8 mouse cellular contexts compared by ENCODE assay signal in genomic region chr5:24474723-24475261, GRCm38 (mm10). TPM values are rescaled to one million over a fixed set of nuclear protein-coding genes. Genes with fewer than 3 reads are reported as not detected.
A peak's percentile ranks its signal among the peaks of the same experiment; 100 is the strongest.
DNase-seq lines count a peak whose midpoint lies in the region; ATAC-seq lines count a peak whose summit lies in the region.

No protein-coding gene starts in this region.

- peaks cover 9% of the 10 kb centered on the region for H3K27me3 ChIP-seq in heart, embryonic 11.5 days (ENCODE audit: control insufficient read depth, insufficient read depth, low read length)
- peaks cover 29% of the 10 kb centered on the region for H3K27me3 ChIP-seq in liver, embryonic 16.5 days (ENCODE audit: control insufficient read depth, insufficient read depth, low read depth, low read length)

- H3K4me1 ChIP-seq in brown adipose tissue, adult 24 weeks (ENCODE audit: control insufficient read depth, insufficient read depth, insufficient read length, low read length) = peaks cover 9% of the 10 kb centered on the region; the same call in 1 of the 2 replicates
- peaks cover 38% of the 10 kb centered on the region for H3K4me1 ChIP-seq in heart, embryonic 11.5 days (ENCODE audit: control insufficient read depth, insufficient read depth, low read length)
- H3K4me1 ChIP-seq in liver, embryonic 16.5 days (ENCODE audit: control insufficient read depth, low read depth, low read length) = peaks cover 13% of the 10 kb centered on the region

- no peak overlapping the region for H3K27ac ChIP-seq in brown adipose tissue, adult 24 weeks (replicated peaks; ENCODE audit: low read depth, low read length)
- H3K27ac ChIP-seq in heart, embryonic 11.5 days (ENCODE audit: low read depth, low read length) = no peak overlapping the region
- H3K27ac ChIP-seq in liver, embryonic 16.5 days (ENCODE audit: low read length) = no peak overlapping the region

- 1% methylated on average over 62 of the region's 67 CpGs for WGBS in heart, embryonic 11.5 days (ENCODE audit: insufficient replicate concordance)
- WGBS in liver, embryonic 16.5 days (ENCODE audit: insufficient replicate concordance) = 6% methylated on average over 67 of the region's 67 CpGs

- H3K4me2 ChIP-seq in heart, embryonic 11.5 days = peak overlapping the region; percentile 96
- peak overlapping the region; percentile 56 for H3K4me2 ChIP-seq in liver, embryonic 16.5 days (ENCODE audit: low read depth, low read length)

- no peaks in the 10 kb centered on the region for H3K9me3 ChIP-seq in heart, embryonic 11.5 days (replicated peaks; ENCODE audit: control insufficient read depth, low read length)
- no peaks in the 10 kb centered on the region for H3K9me3 ChIP-seq in liver, embryonic 16.5 days (replicated peaks; ENCODE audit: control insufficient read depth, low read length)

- peaks cover 13% of the 10 kb centered on the region for H3K36me3 ChIP-seq in heart, embryonic 11.5 days (ENCODE audit: control insufficient read depth, insufficient read depth, low read length)
- peaks cover 11% of the 10 kb centered on the region for H3K36me3 ChIP-seq in liver, embryonic 16.5 days (ENCODE audit: control insufficient read depth, insufficient read depth)

- peak; percentile 57 to 59 for DNase-seq in heart, adult 18-20 months
- DNase-seq in heart, postnatal 25 days (ENCODE audit: low spot score) = no peak
- peak; percentile 73 for DNase-seq in kidney, postnatal 10 days
- DNase-seq in ovary, postnatal 10 days (ENCODE audit: low spot score) = peak; percentile 21

- H3K4me3 ChIP-seq in brown adipose tissue, adult 24 weeks (ENCODE audit: insufficient read depth, low read depth, low read length) = peak overlapping the region; percentile 58
- H3K4me3 ChIP-seq in heart, embryonic 11.5 days (ENCODE audit: low read depth, low read length) = peak overlapping the region; percentile 56
- H3K4me3 ChIP-seq in liver, embryonic 16.5 days (ENCODE audit: low read depth, low read length) = peak overlapping the region; percentile 44

- intact Hi-C loops in heart, postnatal 25 days (cut with DNase I) = loop anchor here (5.0 kb wide), 1 partner anchor 207 kb away; no protein-coding TSS in a partner anchor

- 0 out of 2 replicates have a peak, but pooled peaks have one; percentile 19 for ATAC-seq in heart, embryonic 11.5 days (replicated peaks; ENCODE audit: insufficient number of reproducible peaks, low FRiP score, low TSS enrichment)
- ATAC-seq in liver, embryonic 16.5 days (ENCODE audit: low read depth) = 0 out of 2 replicates have a peak, but pooled peaks have one; percentile 6
- no peak for ATAC-seq in erythroid progenitor cell, adult 5-6 weeks (replicated peaks; ENCODE audit: low FRiP score, poor library complexity, severe bottlenecking)

- peak overlapping the region; percentile 69 for H3K9ac ChIP-seq in heart, embryonic 11.5 days (ENCODE audit: low read depth, low read length)
- H3K9ac ChIP-seq in liver, embryonic 16.5 days (ENCODE audit: low read depth, low read length) = no peak overlapping the region

RNA-seq across cellular contexts. Expression of gene Agap3, which starts 22.8 kb away (rescaled TPM):
- total RNA-seq in heart, adult 18-20 months (2021) = 10 to 100 TPM; 89.1 to 98.9 TPM
- 10 to 100 TPM; 80.4 to 80.7 TPM for total RNA-seq in heart, postnatal 25 days (2021)
- 17.2 and 23.2 TPM in 2 replicates for polyA plus RNA-seq in brown adipose tissue, adult 24 weeks (2012; ENCODE audit: insufficient read depth, insufficient read length, missing spikeins)
- 24.6 and 28.8 TPM in 2 replicates for polyA plus RNA-seq in heart, embryonic 11.5 days (2014; fragmentation: Nextera tagmentation; extraction: Ambion mirVana)
- polyA plus RNA-seq in liver, embryonic 16.5 days (2015; fragmentation: Nextera tagmentation; extraction: Ambion mirVana) = 4.4 and 5.0 TPM in 2 replicates
- 9.6 and 10.5 TPM in 2 replicates for total RNA-seq in erythroid progenitor cell, adult 5-6 weeks (2015; ENCODE audit: low replicate concordance)
- 14.1 and 23.0 TPM in 2 replicates for total RNA-seq in erythroid progenitor cell, adult 5-6 weeks (2017; ENCODE audit: low replicate concordance)

RNA-seq across cellular contexts. Expression of gene Tmub1, which starts 27.1 kb away (rescaled TPM):
- 10 to 100 TPM; 10.7 to 10.8 TPM for total RNA-seq in heart, adult 18-20 months (2021)
- total RNA-seq in heart, postnatal 25 days (2021) = 10 to 100 TPM in 1 of 2 experiments, 1 to 10 TPM in 1; 9.1 to 12.0 TPM
- polyA plus RNA-seq in brown adipose tissue, adult 24 weeks (2012; ENCODE audit: insufficient read depth, insufficient read length, missing spikeins) = 3.8 and 11.7 TPM in 2 replicates
- 21.5 and 22.6 TPM in 2 replicates for polyA plus RNA-seq in heart, embryonic 11.5 days (2014; fragmentation: Nextera tagmentation; extraction: Ambion mirVana)
- 5.5 and 6.1 TPM in 2 replicates for polyA plus RNA-seq in liver, embryonic 16.5 days (2015; fragmentation: Nextera tagmentation; extraction: Ambion mirVana)
- total RNA-seq in erythroid progenitor cell, adult 5-6 weeks (2015; ENCODE audit: low replicate concordance) = 5.4 TPM in 1 of 2 replicates, not detected in the other
- total RNA-seq in erythroid progenitor cell, adult 5-6 weeks (2017; ENCODE audit: low replicate concordance) = 0.64 and 12.8 TPM in 2 replicates

RNA-seq across cellular contexts. Expression of gene Fastk, which starts 29.7 kb away (rescaled TPM):
- 100 to 1,000 TPM; 288 to 330 TPM for total RNA-seq in heart, adult 18-20 months (2021)
- 100 to 1,000 TPM; 275 to 314 TPM for total RNA-seq in heart, postnatal 25 days (2021)
- 148 and 188 TPM in 2 replicates for polyA plus RNA-seq in brown adipose tissue, adult 24 weeks (2012; ENCODE audit: insufficient read depth, insufficient read length, missing spikeins)
- 158 and 165 TPM in 2 replicates for polyA plus RNA-seq in heart, embryonic 11.5 days (2014; fragmentation: Nextera tagmentation; extraction: Ambion mirVana)
- polyA plus RNA-seq in liver, embryonic 16.5 days (2015; fragmentation: Nextera tagmentation; extraction: Ambion mirVana) = 44.9 and 53.4 TPM in 2 replicates
- total RNA-seq in erythroid progenitor cell, adult 5-6 weeks (2015; ENCODE audit: low replicate concordance) = 37.1 and 78.4 TPM in 2 replicates
- total RNA-seq in erythroid progenitor cell, adult 5-6 weeks (2017; ENCODE audit: low replicate concordance) = 15.8 and 32.3 TPM in 2 replicates

RNA-seq across cellular contexts. Expression of gene Slc4a2, which starts 51.2 kb away (rescaled TPM):
- total RNA-seq in heart, adult 18-20 months (2021) = 10 to 100 TPM; 25.5 to 30.3 TPM
- total RNA-seq in heart, postnatal 25 days (2021) = 10 to 100 TPM; 29.7 to 31.3 TPM
- polyA plus RNA-seq in brown adipose tissue, adult 24 weeks (2012; ENCODE audit: insufficient read depth, insufficient read length, missing spikeins) = 8.2 and 14.9 TPM in 2 replicates
- 17.7 and 17.9 TPM in 2 replicates for polyA plus RNA-seq in heart, embryonic 11.5 days (2014; fragmentation: Nextera tagmentation; extraction: Ambion mirVana)
- 9.5 and 12.6 TPM in 2 replicates for polyA plus RNA-seq in liver, embryonic 16.5 days (2015; fragmentation: Nextera tagmentation; extraction: Ambion mirVana)
- 16.6 and 44.4 TPM in 2 replicates for total RNA-seq in erythroid progenitor cell, adult 5-6 weeks (2015; ENCODE audit: low replicate concordance)
- total RNA-seq in erythroid progenitor cell, adult 5-6 weeks (2017; ENCODE audit: low replicate concordance) = 14.1 and 50.6 TPM in 2 replicates

RNA-seq across cellular contexts. Expression of gene Cdk5, which starts 51.5 kb away (rescaled TPM):
- 10 to 100 TPM; 19.3 to 23.0 TPM for total RNA-seq in heart, adult 18-20 months (2021)
- 10 to 100 TPM; 19.2 to 22.8 TPM for total RNA-seq in heart, postnatal 25 days (2021)
- 51.3 and 56.7 TPM in 2 replicates for polyA plus RNA-seq in brown adipose tissue, adult 24 weeks (2012; ENCODE audit: insufficient read depth, insufficient read length, missing spikeins)
- 34.0 and 36.2 TPM in 2 replicates for polyA plus RNA-seq in heart, embryonic 11.5 days (2014; fragmentation: Nextera tagmentation; extraction: Ambion mirVana)
- polyA plus RNA-seq in liver, embryonic 16.5 days (2015; fragmentation: Nextera tagmentation; extraction: Ambion mirVana) = 8.8 and 10.9 TPM in 2 replicates
- 6.3 and 10.8 TPM in 2 replicates for total RNA-seq in erythroid progenitor cell, adult 5-6 weeks (2015; ENCODE audit: low replicate concordance)
- total RNA-seq in erythroid progenitor cell, adult 5-6 weeks (2017; ENCODE audit: low replicate concordance) = 1.7 and 3.7 TPM in 2 replicates
